Mouse (Mus musculus) thymus, adult 18-20 months (tissue): ENCODE results near the gene Ocm.
"Not testable (repeated sequence)": the region's sequence is repeated elsewhere in the genome, so short reads cannot be mapped to it uniquely, and the experiment has no call there.

ENCODE experiments used
- DNase-seq, 2 experiments: peaks; one replicate each; pipeline ENCODE4 v3.0.0; 2022; ENCODE audit warnings: mixed read lengths in 2 of 2

Gene Ocm

GRCm38 (mm10) chr5:144026620-144027263 lies at the start of gene Ocm:
Gene Ocm (minus strand): TSS chr5:144026670.
- DNase-seq, result no peak

GRCm38 (mm10) chr5:144071249-144071648 lies 44.8 kb upstream of the Ocm start:
- DNase-seq, result no peak

GRCm38 (mm10) chr5:144070064-144070463 lies 43.6 kb upstream of the Ocm start:
- DNase-seq, result no peak

- DNase-seq, result no peak
These were observed 39.6 kb upstream of the Ocm start for GRCm38 (mm10) chr5:144066036-144066435.

- DNase-seq, result no peak
These were observed 37.6 kb upstream of the Ocm start for GRCm38 (mm10) chr5:144064093-144064492.

GRCm38 (mm10) chr5:144054340-144054739 lies 27.9 kb upstream of the Ocm start:
- no peak for DNase-seq

GRCm38 (mm10) chr5:144053450-144053849 lies 27.0 kb upstream of the Ocm start:
- DNase-seq, result no peak

GRCm38 (mm10) chr5:144051268-144051667 lies 24.8 kb upstream of the Ocm start:
- DNase-seq, result no peak

GRCm38 (mm10) chr5:144049881-144050280 lies 23.4 kb upstream of the Ocm start:
- no peak for DNase-seq

- no peak for DNase-seq
These were observed 20.9 kb upstream of the Ocm start for GRCm38 (mm10) chr5:144047324-144047723.

- DNase-seq, result no peak
These were observed 16.7 kb upstream of the Ocm start for GRCm38 (mm10) chr5:144043166-144043565.

GRCm38 (mm10) chr5:144040720-144041364 lies 14.4 kb upstream of the Ocm start:
- peak; percentile 26 to 32 for DNase-seq

- no peak for DNase-seq
These were observed 13.4 kb upstream of the Ocm start for GRCm38 (mm10) chr5:144039886-144040285.

GRCm38 (mm10) chr5:144039156-144039675 lies 12.7 kb upstream of the Ocm start:
- DNase-seq, result no peak

- no peak for DNase-seq
These were observed 10.5 kb upstream of the Ocm start for GRCm38 (mm10) chr5:144036952-144037351.

- DNase-seq, result no peak
These were observed 8.1 kb upstream of the Ocm start for GRCm38 (mm10) chr5:144034567-144034966.

GRCm38 (mm10) chr5:144032491-144032890 lies 6.0 kb upstream of the Ocm start:
- DNase-seq, result no peak

- no peak for DNase-seq
These were observed 10.6 kb downstream of the Ocm start for GRCm38 (mm10) chr5:144015845-144016244.

- DNase-seq, result no peak
These were observed 11.2 kb downstream of the Ocm start for GRCm38 (mm10) chr5:144015312-144015650.

- peak; percentile 59 to 62 for DNase-seq
These were observed 11.7 kb downstream of the Ocm start, which contains the start of gene Ccz1 for GRCm38 (mm10) chr5:144014551-144015311. Gene Ccz1 (minus strand): TSS chr5:144014877.

- not testable (repeated sequence) for DNase-seq
These were observed 12.9 kb downstream of the Ocm start for GRCm38 (mm10) chr5:144013366-144014134.

- DNase-seq, result no peak
These were observed 23.8 kb downstream of the Ocm start for GRCm38 (mm10) chr5:144002461-144003192.
